Mouse (Mus musculus) R1 (cell line): Measurements from ENCODE around the gene Krt42.
A peak's percentile ranks its signal among the peaks of the same experiment; 100 is the strongest.
"Not testable (repeated sequence)": the region's sequence is repeated elsewhere in the genome, so short reads cannot be mapped to it uniquely, and the experiment has no call there.

Experiments used
- DNase-seq: peaks from one replicate; pipeline ENCODE4 v3.0.0-alpha.2; 2018; ENCODE audit warnings: low read depth, low spot score

The Krt42 gene

DNA sequence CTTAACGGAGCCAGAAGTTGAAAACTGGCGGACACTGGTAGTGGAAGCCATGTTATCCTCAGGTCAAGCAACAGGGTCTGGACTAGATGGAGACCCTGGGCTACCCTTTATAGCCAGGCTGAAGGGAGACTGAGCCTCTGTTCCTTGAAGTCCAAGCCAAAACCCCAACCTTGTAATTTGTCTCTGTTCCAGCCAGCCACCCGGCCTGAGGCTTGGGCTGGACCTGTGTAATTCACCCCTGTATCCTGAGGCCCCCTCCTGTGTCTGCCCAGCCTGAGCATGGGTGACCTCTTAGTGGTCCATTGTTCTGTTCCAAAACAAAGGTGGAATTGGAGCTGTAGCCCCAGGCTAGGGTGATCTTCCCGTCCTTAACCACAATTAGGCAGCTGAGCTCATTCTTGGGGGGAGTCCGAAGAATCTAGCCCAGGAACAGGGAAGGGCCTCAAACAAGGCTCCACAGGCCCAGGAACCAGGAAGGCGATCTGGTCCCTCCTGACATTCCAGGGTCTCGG is at the start of gene Krt42:
TSS of gene Krt42 (minus strand) at position 51 of the 512 bp plus-strand sequence.
- DNase-seq = no peak

DNA sequence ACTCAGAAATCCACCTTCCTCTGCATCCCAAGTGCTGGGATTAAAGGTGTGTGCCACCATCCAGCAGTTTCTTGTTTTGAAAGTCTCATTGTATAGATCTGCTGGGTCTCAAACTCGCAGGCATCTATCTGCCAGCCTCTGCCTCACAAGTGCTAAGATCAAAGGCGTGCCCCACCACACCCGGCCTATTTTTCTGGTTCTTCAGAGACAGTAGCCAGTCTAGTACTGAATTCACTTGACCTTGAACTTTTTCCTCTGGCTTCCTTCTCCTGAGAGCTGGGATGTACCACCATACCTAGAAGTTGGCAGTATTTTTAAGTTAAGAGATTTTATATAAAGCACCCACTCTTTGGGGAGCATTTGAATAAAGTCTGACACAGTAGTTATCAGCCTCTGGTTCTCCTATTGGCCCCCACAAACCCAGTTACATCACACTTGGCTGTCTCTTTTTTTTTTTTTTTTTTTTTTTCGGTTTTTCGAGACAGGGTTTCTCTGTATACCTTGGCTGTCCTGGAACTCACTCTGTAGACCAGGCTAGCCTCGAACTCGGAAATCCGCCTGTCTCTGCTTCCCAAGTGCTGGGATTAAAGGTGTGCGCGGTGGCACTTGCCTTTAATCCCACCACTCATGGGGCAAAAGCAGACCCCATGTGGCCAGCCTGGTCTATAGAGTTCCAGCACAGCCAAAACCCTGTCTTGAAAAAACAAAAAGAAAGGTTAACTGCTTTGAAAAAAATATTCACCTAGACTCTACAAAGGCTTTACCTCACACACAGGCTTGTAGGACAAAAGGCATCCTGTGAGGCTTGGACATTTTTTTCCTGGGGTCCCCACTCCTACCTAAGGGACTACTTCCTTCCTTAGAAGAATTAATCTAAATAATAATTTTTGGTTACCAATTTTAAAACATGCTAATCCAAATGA is 49.1 kb upstream of the Krt42 start:
- peak; percentile 66 for DNase-seq

DNA sequence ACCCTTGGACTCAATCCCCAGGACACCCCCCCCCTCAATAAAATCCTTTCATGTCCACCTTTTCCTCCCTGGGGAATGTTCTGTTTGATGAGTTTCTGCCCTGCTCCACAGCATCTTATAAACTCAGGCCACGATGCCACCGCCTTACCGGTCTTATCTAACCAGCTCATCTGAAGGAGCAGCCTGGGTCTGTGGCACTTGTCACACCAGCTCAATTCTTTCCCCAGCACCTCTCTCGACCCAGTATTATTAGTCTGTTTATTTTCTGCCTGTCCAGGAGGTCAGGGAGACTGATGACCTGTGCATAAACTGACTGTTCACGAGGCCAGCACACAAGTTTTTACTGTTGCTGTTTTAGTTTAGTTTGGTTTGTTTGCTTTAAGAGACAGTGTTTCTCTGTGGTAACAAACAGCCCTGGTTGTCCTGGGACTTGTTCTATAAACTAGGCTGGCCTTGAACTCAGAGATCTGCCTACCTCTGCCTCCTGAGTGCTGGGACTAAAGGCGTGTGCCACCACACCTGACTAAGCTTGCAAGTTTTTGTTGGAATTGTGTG is 48.2 kb upstream of the Krt42 start:
- DNase-seq = no peak

DNA sequence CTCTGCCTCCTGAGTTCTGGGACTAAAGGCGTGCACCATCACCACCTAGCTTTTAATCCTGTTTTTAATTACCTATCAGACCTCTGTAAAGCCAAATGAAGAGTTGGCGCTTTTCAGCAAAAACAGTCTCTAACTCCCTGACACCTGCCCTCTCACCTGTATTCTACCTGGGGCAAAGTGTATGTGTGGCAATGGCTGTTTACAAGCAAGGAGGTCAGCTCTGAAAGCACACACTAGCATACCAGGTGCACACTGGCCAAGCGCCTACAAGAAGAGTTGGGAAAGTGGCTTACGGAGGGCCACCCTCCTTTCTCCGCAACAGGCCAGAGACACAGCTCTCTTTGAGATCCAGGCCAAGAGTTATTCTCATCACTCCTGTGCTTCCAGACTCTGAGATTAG is 45.8 kb upstream of the Krt42 start:
- no peak for DNase-seq

- no peak for DNase-seq
These were observed 43.8 kb upstream of the Krt42 start for GRCm38 (mm10) chr11:100313424-100313823.

DNA sequence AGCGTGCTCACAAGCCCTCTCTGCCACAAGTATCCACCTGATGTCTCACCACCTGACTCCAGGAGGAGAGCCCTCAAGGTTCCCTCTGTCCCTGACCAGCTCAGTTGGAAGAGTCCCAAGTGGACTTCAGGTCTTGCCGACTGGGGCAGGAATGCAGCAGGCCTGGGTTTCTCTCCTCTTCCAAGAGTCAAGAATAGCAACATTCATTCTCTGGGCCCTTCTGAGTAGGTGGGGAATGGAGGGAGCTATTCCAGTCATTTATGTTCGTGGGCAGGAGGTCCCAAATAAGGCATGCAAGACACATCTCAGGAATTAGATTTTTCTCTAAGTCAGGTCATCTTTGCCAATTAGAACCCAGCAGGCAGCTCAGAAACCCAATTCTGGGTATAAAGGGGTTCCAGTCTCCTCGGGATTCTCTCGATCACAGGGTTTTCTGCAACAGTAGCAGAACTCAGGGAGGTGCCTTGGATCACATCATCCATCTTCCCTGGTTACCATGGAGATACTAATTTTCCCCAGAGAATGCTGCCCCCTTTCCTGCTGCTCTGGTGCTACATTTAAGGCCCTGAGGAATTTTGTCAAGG is 42.5 kb upstream of the Krt42 start:
- peak; percentile 54 for DNase-seq

DNA sequence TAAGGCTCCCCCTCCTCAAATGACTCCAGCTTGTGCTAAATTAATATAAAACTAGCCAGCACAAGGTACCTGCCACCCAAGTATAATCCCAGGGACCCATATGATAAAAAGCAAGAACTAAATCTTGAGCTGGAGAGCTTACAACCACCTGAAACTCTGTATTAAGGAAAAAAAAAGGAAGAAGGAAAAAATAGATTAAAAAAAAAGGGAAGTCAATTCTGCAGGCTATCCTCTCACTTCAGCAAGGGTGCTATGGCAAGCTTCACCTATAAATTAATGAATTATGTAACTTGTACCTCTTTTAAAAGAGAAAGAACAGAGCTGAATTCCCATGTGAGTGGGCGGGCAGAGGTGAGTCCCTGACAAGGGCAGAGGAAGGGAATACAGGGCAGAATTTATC is 42.0 kb upstream of the Krt42 start:
- DNase-seq = no peak

DNA sequence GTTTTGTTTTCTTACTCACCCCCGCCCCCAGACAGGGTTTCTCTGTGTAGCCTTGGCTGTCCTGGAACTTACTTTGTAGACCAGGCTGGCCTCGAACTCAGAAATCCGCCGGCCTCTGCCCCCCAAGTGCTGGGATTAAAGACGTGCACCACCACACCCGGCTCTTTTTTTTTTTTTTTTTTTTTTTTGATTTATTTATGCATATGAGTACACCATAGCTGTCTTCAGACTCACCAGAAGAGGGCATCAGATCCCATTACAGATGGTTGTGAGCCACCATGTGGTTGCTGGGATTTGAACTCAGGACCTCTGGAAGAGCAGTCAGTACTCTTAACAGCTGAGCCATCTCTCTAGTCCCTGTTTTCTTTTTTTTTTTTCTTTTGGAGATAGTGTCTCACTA is 39.0 kb upstream of the Krt42 start:
- DNase-seq = not testable (repeated sequence)

GRCm38 (mm10) chr11:100307900-100308299 is 38.2 kb upstream of the Krt42 start:
- peak; percentile 83 for DNase-seq

- no peak for DNase-seq
These were observed 31.6 kb upstream of the Krt42 start for GRCm38 (mm10) chr11:100301292-100301691.

DNA sequence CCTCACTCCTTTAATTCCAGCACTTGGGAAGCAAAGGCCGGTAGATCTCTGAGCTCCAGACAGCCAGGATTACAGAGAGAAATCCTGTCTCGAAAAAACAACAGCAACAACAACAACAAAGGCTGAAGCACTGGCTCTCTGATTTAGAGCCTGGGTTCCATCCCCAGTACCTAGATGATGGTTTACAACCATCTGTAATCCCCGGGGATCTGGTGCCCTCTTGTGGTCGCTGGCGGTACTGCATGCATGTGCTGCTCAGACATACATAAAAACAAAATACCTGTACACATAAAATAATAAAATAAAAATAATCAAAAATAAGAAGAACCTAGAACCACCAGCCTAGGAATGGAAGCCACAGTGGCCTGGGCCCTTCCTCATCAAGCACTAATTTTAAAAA is 30.6 kb upstream of the Krt42 start:
- peak; percentile 74 for DNase-seq

DNA sequence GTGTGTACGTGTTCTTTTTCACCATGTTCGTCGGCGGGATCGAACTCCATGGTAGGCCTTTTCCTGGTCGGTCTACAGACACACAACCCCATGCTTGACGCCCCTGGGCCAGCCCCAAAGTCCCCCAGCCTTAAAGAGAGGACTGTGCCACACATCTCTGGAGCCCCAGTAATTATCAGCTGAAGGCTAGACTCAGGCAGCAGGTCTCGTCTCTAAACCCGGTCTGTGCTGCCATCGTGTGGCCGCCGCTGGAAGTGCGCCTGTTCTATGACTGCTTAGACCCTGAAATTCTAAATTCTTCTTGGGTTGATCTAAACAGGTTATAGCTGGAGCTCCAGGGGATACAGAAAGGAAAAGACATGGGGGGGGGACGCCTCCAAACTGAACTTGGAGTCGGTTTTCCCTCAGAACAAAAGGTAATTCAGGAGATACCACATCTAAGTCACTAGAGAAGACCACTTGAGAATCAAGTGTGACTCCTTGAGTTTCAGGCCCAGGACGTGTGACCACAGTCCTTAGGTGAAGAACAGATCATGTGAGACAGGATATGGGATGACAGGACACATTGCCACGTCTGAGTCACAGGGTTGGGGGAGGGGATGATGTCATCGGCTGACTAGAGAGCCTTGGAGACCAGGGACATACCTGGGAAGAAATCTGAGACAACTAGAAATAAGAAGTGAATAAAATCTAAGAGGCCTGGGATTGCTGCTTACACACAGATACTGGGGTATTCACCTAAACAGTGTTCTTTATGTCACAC is 28.8 kb upstream of the Krt42 start:
- peak; percentile 77 for DNase-seq

GRCm38 (mm10) chr11:100297801-100298200 is 28.1 kb upstream of the Krt42 start:
- peak; percentile 78 for DNase-seq

DNA sequence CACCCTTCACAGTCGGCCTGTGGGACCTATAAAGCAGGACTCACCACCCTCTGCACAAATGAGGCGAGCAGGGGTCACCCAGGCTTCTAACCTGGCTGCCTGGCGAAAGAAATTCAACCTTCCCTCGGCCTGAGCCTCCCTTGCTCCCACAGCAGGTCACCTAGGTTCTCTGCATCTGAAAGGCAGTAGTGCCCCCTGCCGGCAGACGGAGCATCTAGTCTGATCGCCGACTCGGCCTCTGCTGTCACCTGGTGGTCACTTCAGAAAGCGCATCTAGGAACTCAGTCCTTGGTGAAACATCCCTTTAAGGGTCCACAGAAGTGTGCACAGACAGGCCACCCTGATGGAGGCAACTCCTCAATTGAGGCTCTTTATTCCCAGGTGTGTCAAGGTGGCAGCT is 25.6 kb upstream of the Krt42 start:
- peak; percentile 90 for DNase-seq

GRCm38 (mm10) chr11:100292884-100293283 is 23.2 kb upstream of the Krt42 start:
- DNase-seq = no peak

- no peak for DNase-seq
These were observed 20.6 kb upstream of the Krt42 start for GRCm38 (mm10) chr11:100290235-100290634.

GRCm38 (mm10) chr11:100288942-100289341 is 19.3 kb upstream of the Krt42 start:
- DNase-seq = no peak

- DNase-seq = no peak
These were observed 17.4 kb upstream of the Krt42 start for GRCm38 (mm10) chr11:100287024-100287423.

- DNase-seq = peak; percentile 84
These were observed 15.3 kb upstream of the Krt42 start for GRCm38 (mm10) chr11:100284988-100285387.

- DNase-seq = peak; percentile 85
These were observed 12.9 kb upstream of the Krt42 start for GRCm38 (mm10) chr11:100282549-100282948.
